Mouse (Mus musculus): Measurements from ENCODE around the gene Rec114.

The Rec114 gene

DNA sequence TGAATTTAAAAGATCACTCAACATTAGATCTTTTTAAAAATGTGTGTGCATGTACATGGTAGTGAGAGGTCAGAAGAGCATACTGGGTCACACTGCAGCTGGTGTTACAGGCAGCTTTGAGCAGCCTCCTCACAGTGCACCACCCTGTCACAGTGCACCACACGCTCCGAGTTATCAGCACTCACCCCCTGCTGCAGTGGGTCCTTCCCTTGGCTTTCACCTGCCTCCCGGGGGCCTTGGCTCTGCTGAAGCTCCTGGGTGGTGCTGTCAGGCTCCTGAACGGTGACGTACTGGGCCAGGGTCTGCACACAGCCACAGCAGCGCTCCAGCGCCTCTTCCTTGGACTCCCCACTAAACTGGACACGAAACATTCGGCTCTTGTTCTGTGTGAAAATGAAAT lies 83.8 kb downstream of the Rec114 start:
- DNase-seq: no peak

DNA sequence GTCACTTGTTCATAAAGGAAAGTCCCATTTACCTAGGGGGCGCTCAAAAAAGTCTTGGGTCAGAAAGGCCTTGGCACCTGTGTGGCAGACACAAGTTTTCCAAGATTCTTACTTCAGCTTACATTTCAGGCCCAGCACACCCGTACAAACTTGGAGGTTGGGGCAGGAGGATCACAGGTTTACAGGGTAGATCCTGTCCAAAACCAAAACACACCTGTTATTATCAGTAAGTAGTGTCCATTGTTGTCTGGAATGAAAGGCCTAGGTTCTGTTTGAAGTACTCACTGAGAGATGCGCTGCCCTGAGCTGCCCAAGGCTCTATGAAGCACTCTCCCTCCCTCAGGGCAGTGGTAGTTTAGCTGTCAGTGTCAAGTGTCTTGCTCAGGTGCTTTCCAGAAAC lies 84.4 kb downstream of the Rec114 start:
- no peak for DNase-seq

DNA sequence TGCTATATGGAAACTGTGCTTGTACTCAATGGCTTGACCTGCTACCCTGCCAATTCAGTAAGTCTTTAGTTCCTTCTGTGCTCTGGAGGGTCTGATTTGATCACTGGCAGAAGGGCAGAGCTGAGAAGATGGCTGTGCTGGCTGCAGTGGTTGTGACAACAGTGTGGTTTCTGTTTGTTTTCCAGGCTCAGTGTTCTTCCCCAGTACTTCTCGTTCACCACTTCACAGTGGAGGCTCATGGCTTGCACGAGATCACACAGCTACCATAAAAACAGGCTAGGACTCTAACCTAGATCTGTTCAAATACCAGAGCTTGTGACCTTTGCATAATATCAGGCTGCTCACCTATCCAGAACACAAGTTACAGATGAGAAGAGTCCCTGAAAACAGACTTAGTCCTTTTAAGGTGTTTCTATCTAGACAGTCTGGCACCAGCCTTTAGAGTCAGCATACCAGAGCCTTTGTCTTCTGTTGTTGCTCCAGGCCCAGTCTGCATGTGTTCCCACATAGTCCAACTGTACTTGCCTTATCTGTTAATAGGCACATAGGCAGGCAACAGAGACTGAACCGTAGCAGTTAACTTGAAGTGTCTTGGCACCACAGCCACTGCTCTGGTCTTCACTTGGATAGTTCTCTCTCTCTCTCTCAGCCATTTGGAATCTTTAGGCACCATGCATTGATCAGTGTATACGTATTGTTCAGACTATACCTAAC lies 85.0 kb downstream of the Rec114 start:
- DNase-seq: no peak

DNA sequence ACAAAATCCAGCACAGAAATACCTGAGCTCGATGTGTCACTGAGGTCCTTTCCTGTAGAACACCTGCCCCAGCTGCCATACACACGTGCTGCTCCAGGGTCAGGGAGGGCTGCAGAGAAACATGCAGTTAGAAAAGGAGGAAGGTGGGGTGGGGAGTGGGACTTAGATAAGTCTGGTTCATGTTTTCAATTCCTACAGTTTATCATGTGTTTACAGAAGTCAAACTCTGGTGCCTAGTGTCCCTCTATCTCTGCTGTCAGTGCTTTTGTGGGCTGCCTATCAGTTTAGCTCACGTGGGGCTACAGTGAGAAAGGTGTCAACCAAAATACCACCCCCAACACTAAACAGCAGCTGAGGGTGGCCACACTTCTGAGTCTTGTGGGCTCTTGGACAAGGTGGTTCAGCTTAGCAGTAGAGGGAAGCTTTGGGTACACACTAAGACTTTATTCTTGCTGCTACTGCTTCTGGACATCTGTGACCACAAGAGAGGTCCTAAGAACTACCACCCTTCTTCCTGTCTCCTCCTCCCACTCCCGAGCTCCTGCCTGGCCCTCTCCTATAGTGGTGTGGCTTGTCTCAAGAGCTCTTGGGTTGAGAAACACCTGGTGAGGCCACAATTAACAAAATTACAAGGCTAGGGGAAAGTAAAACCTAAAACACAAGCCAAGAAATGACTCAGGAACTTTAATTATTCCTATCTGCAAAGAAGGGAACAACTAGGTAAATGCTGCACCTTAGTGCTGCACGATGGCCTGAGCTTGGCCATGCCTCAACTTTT lies 85.8 kb downstream of the Rec114 start:
- DNase-seq: no peak

DNA sequence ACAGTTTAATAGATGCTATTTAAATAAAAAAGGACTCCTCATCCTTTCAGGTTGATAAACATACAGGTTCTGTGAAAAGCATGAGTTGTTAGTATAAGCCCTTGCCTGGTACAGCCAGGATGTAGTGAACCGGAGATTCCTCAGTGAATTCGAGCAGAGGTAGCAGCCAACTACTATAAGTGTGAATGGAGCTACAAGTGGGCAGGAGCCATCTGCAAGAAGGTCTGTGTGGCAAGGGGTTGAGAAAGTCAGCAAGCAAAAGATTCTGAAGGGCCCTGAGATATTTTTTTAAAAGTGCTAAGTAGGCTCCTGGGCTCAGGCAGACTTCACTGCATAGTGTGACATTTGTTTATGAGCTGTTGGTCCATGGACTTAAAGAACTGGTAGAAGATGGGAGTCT lies 86.9 kb downstream of the Rec114 start:
- DNase-seq: no peak

DNA sequence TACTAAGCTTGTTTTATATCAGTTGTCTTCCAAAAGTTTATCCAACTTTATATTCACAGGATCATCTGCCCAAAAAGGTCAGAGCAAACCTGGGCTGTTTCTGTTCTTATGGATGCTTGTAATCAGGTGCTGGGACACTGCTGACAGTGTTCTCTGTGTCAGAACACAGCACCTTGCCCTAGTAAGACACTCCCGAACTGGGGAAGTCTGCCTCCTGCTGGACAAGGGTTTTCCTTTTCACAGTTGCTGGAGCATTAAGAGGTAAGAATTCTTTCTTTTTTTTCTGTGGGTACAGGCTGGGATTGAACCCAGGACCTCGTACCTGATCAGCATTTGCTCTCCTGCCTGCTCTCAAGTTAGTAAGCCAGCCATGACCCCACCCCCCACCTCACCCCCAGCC lies 87.4 kb downstream of the Rec114 start:
- DNase-seq: peak; percentile 18

DNA sequence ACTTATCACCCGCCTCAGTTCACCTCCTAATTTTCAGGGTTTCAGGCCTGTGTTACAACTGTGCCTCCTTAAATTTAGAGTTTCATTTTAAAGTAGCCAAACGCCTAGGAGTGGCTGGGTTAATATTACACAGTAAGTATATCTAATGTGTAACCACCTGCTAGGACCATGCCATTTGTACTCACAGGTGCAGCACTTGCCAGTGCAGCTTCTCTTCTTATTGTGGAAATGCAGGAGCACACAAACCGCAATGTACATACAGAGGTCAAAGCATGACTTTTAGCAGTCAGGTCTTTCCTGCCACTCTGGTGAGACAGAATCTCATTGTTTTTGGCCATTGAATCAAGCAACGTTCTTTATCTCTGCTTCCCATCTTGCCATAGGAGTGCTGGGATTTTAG lies 89.3 kb downstream of the Rec114 start:
- DNase-seq: no peak

DNA sequence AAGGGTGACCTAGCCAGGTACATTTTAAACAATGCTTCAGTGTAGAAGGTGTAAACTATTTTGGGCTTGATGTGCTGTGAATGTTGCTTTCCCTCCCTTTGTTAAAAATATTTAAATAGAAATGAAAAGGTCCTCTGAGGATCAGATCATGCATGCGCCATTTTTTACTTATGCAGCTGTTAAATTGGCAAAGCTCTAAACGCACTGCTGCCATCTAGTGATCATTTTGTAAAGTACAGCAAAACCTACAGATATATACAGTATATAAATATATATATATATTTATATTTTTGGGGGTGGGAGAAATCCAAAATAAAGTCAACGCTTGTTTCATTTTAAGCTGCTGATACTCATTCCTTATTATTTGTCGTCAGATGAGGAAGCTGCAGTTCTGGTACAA lies 91.8 kb downstream of the Rec114 start:
- peak; percentile 78 for DNase-seq

DNA sequence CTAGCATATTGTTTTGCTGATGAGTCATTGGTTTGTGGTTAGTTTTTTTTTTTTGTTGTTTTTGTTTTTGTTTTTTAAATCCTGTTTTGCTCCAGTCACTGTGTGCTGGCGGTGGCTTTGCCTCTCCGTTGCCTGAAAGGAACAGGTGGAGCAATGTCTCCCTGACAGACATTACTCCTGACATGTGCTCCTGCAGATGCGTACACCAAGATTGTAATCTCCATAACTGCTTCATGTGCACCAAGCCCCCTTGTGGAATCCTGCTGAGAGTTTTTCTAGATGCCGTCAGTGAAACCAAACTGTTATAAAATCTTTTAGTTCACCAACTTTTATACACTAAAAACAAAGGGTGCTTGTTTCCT lies 94.5 kb downstream of the Rec114 start:
- no peak for DNase-seq

DNA sequence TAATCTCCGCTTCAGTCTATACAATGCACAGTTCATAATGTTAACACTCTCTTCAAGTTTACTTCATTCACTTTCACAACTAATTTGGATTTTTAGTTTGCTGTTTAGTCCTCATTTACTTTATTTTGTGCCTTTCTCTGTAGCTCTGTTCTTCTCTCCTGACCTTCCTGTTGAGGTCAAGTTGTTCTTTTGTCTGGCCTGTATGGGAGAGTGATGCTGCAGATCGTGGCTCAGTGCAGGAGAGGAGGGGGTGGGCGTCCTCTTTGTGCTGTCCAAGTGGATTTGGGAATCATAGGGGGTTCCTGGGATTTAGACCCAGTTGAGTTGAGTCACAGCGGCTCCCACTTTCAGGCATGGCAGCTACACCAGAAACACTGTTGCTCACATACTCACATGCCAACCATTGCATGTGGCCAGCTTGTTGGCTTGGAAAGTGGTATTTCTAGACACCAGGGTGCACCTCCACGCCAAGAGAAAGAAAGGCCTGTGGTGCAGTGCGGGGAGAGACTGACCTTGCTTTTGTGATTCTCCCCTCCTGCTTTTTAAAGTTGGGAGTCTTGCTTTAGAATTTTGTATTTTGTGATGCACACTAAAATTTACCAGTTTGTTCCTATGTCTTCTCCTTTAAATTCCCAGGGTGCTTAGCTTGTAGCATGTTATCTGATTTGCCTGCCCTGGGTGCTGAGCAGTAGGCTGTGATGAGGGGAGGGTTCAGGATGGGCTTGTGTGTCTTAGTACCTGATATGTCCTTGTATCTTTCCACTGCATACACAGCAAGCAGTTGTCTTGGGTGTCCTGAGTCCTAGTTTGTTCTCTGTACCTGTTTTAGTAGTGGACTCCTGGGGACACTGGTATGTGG lies 95.1 kb downstream of the Rec114 start:
- DNase-seq: no peak

DNA sequence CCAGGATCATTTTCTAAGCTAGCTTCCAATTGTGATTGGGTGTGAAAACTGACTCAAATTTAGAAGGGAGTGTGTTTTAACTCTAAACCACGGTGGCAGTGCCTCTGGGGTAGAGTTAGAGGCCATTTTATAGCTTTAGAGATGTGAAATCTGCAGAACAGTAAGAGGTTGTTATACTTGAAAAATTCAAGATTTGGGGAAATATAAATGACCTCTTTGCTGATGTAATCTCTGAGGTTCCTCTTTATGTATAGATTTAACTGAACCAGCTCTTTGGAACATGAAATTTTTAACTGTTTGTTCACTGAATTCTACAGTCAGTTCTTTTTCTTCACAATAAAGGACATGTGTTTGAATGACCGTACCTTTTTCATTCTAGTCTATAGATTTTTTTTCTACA lies 113.3 kb downstream of the Rec114 start:
- no peak for DNase-seq

DNA sequence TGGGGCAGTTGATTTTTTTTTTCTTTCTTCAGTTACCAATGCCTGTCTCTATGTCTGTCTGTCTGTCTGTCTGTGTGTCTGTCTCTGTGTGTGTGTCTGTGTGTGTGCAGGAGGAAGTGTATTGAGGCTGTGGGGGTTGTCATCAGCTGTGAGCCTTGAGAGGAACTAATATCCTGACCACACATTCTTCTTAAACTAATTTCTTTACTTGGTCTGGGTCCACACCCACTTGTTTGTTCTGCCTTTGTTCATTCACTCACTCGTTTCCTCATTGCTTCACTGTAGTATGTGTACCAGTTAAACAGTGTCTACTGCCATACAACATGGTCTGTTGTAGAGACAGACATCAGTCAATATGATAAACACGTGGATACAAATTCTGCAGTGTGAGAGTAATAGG lies 116.6 kb downstream of the Rec114 start:
- no peak for DNase-seq

DNA sequence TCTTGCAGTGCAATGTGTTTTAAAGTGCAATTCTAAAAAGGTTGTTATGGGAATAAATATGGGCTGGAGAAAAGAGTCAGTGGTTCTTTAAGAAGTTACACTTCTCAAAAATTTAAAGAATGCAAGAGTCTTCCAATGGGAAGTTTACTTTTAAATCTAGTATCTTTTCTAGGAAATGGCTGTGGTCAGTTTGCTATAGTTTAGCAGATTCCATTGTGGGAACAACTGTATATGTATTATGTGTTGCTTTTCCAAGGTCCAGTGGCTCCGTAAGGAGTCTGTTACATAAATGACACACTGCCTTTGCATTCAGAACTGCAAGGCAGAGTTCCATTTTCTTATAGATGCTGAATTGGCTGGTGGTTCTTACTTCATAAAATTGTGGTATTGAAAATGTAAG lies 120.8 kb downstream of the Rec114 start:
- no peak for DNase-seq

DNA sequence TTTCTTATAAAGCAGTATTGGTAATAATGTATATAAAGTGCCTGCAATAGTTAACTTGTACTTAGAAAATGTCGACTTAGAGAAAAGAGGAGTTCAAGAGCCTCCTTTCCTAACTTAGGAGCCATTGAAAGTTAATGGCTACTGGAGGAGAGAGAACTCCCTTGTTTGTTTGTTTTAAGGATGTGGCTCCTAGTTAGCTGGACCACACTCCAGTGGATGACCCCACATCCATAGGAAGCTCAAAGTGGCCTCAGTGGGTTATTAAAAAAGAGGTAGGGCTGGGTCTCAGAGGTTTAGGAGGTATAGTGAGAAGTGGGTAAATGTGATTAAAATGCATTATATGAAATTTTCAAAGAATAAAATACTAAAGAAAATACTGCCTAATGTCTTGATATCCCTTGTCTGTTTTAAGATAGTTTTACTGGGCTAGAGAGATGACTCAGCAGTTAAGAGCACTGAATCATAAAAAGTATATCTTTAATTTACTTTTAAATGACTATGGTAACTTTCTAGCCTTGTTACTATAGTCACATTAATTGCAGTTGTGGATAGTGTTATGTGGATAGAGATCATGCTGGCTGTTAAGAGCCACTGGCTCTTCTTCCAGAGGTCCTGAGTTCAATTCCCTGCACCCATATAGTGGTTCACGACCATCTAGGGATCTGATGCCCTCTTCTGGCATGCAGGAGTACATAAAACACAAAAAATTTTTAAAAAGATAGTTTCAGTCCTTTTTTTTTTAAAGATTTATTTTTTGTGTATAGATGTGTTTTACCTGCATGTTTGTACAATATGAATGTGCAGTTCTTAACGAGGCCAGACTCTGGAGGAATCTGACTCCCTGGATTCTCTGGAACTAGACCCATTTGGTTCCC lies 128.5 kb downstream of the Rec114 start:
- no peak for DNase-seq

DNA sequence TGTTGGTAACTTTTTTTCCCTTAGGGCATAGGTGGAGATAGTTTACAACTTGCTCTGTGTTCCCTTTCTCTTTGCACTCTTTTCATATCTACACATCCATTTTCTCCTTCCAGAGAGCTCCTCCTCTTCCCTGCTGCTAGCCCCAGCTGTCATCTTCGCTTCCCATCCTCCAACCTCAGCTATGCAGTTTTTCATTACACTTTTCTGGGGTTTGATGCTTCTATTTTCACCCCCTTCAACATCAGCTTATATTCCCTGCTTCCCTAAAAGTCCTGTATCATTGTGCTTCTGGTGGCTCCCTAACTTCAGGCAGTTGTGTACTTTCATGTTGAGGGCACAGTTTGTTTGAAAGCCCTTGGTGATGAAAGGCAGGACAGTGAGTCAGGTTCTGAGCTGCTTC lies 130.0 kb downstream of the Rec114 start:
- DNase-seq: no peak

All from retina, postnatal 1 day (tissue).